Mouse (Mus musculus) brain, adult 2 months (tissue): ENCODE data around the gene Il13.

Source experiments
- DNase-seq: peaks from one replicate; pipeline ENCODE4 v3.0.0; 2011; ENCODE audit warnings: low read depth, low spot score

The Il13 gene

GRCm38 (mm10) chr11:53632122-53632733, 2.3 kb downstream of the Il13 start:
- DNase-seq, result peak; percentile 24

GRCm38 (mm10) chr11:53627859-53628258, 6.6 kb downstream of the Il13 start:
- peak; percentile 92 for DNase-seq

- no peak for DNase-seq
These were observed 7.6 kb downstream of the Il13 start for GRCm38 (mm10) chr11:53626802-53627373.

- no peak for DNase-seq
These were observed 10.4 kb downstream of the Il13 start for GRCm38 (mm10) chr11:53624124-53624523.

- DNase-seq, result no peak
These were observed 10.9 kb downstream of the Il13 start for GRCm38 (mm10) chr11:53623573-53623972.

GRCm38 (mm10) chr11:53622440-53622806, 12.1 kb downstream of the Il13 start:
- no peak for DNase-seq

- DNase-seq, result no peak
These were observed 12.7 kb downstream of the Il13 start for GRCm38 (mm10) chr11:53621582-53622439.

GRCm38 (mm10) chr11:53620094-53620493, 14.4 kb downstream of the Il13 start:
- no peak for DNase-seq

- DNase-seq, result no peak
These were observed 15.1 kb downstream of the Il13 start for GRCm38 (mm10) chr11:53619428-53619827.

- no peak for DNase-seq
These were observed 15.8 kb downstream of the Il13 start, which contains the start of gene Il4 for GRCm38 (mm10) chr11:53618619-53619198. Gene Il4, minus strand, starts transcription at chr11:53618669.

GRCm38 (mm10) chr11:53617562-53618109, 16.9 kb downstream of the Il13 start:
- no peak for DNase-seq

- no peak for DNase-seq
These were observed 17.5 kb downstream of the Il13 start for GRCm38 (mm10) chr11:53616748-53617558.

GRCm38 (mm10) chr11:53615575-53615974, 18.9 kb downstream of the Il13 start:
- no peak for DNase-seq

- no peak for DNase-seq
These were observed 19.3 kb downstream of the Il13 start for GRCm38 (mm10) chr11:53615172-53615571.

GRCm38 (mm10) chr11:53609672-53610071, 24.8 kb downstream of the Il13 start:
- no peak for DNase-seq

GRCm38 (mm10) chr11:53609231-53609630, 25.3 kb downstream of the Il13 start:
- no peak for DNase-seq

GRCm38 (mm10) chr11:53605609-53606008, 28.9 kb downstream of the Il13 start:
- no peak for DNase-seq

- DNase-seq, result no peak
These were observed 29.5 kb downstream of the Il13 start for GRCm38 (mm10) chr11:53604983-53605382.

GRCm38 (mm10) chr11:53591116-53591515, 43.4 kb downstream of the Il13 start:
- DNase-seq, result no peak

GRCm38 (mm10) chr11:53590368-53590768, 44.1 kb downstream of the Il13 start:
- DNase-seq, result peak; percentile 52

GRCm38 (mm10) chr11:53588279-53588678, 46.2 kb downstream of the Il13 start:
- DNase-seq, result no peak
